Mouse (Mus musculus): ENCODE data around the gene Tfpt.
"Not testable (repeated sequence)": the region's sequence is repeated elsewhere in the genome, so short reads cannot be mapped to it uniquely, and the experiment has no call there.

Gene Tfpt

DNA sequence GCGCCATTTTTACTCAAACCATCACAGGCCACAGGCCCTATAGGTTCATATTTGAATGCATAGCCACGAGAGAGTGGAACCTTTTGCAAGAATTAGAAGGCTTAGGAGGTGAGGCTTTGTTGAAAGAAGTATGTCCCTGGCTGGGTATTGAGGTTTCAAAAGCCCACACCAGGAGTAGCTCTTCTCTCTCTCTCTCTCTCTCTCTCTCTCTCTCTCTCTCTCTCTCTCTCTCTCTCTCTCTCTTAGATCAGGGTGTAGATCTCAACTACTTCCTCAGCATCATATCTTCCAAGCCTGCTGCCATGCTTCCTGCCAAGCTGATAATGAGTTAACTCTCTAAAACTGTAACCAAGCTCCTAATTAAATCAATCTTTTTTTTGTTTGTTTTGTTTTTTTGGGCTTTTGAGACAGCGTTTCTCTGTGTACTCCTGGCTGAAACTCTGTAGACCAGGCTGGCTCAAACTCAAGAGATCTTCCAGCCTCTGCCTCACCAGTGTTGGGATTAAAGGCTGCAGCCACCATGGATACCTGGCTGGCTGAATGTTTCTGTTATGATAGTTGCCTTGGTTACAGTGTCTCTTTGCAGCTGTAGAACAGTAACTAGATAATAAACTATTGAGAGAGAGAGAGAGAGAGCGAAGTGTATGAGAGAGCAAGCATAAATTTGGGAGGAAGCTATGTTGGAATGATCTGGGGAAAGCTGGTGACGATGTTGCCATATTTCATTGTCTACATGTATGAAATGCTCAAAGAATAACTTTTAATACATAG, 53.2 kb downstream of the Tfpt start:
- DNase-seq (ENCODE audit: low spot score in 2 of 2): no peak

DNA sequence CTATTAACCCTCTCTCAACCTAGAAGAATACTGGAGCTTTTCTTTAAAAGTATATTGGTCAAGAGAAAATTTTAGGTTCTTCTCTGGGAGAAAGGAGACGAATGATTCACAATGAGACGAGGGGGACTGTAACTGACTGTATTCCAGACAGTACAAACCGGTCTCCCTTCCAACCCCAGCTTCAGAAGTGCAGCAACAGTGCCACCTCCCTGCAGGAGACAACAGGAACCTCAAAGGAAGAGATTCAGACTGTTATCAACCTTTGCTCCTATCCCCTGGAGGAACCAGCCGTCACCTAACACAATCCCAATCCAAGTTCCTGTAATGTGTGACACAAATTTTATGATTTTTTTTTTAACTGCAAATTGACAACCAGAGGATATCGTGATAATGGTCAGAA, 55.5 kb downstream of the Tfpt start:
- no peak for DNase-seq (ENCODE audit: low spot score in 2 of 2)

DNA sequence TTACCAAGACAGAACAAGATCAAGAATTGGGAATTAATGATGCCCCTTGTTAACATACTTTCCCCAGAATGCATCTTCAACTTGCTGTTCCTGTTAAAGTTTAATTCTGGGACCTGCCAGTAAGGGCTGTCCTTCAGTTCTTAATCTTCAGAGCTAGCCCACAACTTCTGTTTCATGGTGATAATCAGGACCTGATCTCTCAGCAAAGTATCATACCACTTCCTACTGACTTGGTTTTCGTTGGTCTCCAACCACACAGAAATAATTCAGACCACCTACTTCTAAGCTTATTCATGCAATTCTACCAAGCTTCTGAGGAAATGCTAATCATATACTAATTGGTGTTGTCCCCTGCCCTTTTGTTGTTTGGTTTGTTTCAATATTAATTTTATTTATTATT, 57.9 kb downstream of the Tfpt start:
- DNase-seq (ENCODE audit: low spot score in 2 of 2): no peak

DNA sequence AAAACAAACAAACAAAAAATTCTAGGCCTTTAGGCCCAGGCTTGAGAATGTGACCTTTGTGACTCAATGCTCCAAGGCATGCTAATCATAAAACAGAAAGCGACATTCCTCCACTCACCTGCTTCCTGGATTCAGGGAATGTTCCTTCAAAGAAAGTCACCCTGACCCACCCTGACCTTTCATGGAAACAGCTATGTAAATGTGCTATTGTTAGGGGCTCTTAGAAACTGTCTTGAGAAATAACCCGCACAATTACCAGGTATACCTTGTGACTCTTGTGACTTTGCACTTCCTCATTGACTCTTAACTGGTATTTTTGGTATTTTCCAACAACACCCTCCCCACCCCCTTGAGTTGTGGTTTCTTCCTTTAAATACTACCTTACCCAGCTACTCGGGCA, 59.1 kb downstream of the Tfpt start:
- DNase-seq (ENCODE audit: low spot score in 2 of 2): not testable (repeated sequence)
